Mouse (Mus musculus): Measurements from ENCODE around the gene Gadd45b. TPM values are rescaled to one million over a fixed set of nuclear protein-coding genes. Genes with fewer than 3 reads are reported as not detected.

Gadd45b gene
- 17.4 and 20.8 TPM in 2 replicates for polyA plus RNA-seq (2015; fragmentation: Nextera tagmentation; extraction: Ambion mirVana)

DNA sequence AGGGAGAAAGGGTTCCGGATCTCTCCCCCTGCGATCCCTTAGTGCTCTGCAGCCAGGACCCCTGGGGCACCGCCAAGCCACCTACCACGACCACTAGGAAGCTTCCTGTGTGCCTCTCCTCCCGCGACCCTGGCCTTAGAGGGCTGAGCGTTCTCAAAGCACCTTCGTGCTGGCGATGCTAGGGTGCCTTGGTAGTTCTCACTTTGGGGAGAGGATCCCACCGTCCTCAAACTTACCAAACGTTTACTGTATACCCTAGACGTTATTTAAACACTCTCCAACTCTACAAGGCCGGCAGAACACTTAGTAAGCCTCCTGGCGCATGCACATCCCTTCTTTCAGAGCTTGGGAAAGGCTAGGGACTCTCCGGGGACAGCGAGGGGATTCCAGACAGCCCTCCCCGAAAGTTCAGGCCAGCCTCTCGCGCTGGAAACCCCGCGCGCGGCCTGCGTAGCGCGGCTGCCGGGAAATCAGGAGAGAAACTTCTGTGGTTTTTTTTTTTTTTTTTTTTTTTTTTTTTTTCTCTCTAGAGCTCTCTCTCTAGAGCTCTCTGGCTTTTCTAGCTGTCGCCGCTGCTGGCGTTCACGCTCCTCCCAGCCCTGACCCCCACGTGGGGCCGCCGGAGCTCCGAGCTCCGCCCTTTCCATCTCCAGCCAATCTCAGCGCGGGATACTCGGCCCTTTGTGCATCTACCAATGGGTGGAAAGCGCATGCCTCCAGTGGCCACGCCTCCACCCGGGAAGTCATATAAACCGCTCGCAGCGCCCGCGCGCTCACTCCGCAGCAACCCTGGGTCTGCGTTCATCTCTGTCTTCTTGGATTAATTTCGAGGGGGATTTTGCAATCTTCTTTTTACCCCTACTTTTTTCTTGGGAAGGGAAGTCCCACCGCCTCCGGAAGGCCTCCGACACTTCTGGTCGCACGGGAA is at the start of gene Gadd45b:
Gene Gadd45b, plus strand, starts transcription at position 775 of the 928 bp plus-strand sequence.
- peak; percentile 88 for ATAC-seq (replicated peaks; ENCODE audit: low FRiP score, low read depth)
- H3K4me1 ChIP-seq (replicated peaks; ENCODE audit: insufficient read depth, low read length), result peaks cover 30% of the 10 kb centered on the region
- H3K4me2 ChIP-seq (ENCODE audit: low read length), result peak within 1 kb of the TSS; percentile 94
- TF ChIP-seq CTCF (IDR thresholded peaks at IDR 0.05; ENCODE audit: low read depth), result no peak
- under 1% methylated on average over 56 of the region's 56 CpGs for WGBS
- H3K36me3 ChIP-seq (ENCODE audit: insufficient read depth, low read length), result no peaks in the 10 kb centered on the region
- peaks cover 12% of the 10 kb centered on the region for H3K27me3 ChIP-seq (ENCODE audit: insufficient read depth, low read length)
- peak; percentile 99 for DNase-seq (ENCODE audit: low spot score)
- H3K27ac ChIP-seq, result peak within 1 kb of the TSS; percentile 78
- peak within 1 kb of the TSS; percentile 74 for H3K9ac ChIP-seq (ENCODE audit: low read depth, low read length)
- peak within 1 kb of the TSS; percentile 72 for H3K4me3 ChIP-seq (replicated peaks; ENCODE audit: low read depth, low read length)
- H3K9me3 ChIP-seq (replicated peaks; ENCODE audit: low read length), result no peaks in the 10 kb centered on the region

GRCm38 (mm10) chr10:80880131-80880641 is 49.7 kb upstream of the Gadd45b start:
- ATAC-seq (replicated peaks; ENCODE audit: low FRiP score, low read depth), result no peak
- H3K27me3 ChIP-seq (ENCODE audit: insufficient read depth, low read length), result no peaks in the 10 kb centered on the region
- WGBS, result 20% methylated on average over 5 of the region's 5 CpGs

DNA sequence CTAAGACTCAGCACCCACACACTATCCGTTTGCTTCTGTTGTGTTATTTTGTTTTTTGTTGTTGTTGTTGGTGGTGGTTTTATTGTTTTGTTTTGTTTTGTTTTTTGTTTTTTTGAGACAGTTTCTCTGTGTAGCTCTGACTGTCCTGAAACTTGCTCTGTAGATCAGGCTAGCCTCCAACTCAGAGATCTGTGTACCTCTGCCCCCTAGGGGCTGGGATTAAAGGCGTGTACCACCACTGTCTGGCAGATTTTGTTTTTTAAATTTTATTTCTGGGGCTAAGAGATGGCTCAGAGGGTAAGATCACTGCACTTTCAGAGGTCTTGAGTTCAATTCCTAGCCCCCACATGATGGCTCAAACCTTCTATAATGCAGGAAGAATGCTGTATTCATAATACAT is 49.0 kb upstream of the Gadd45b start:
- TF ChIP-seq CTCF (IDR thresholded peaks at IDR 0.05; ENCODE audit: low read depth), result no peak
- no peaks in the 10 kb centered on the region for H3K4me1 ChIP-seq (replicated peaks; ENCODE audit: insufficient read depth, low read length)
- no peak overlapping the region for H3K4me2 ChIP-seq (ENCODE audit: low read length)
- no peaks in the 10 kb centered on the region for H3K27me3 ChIP-seq (ENCODE audit: insufficient read depth, low read length)
- H3K36me3 ChIP-seq (ENCODE audit: insufficient read depth, low read length), result no peaks in the 10 kb centered on the region
- H3K9ac ChIP-seq (ENCODE audit: low read depth, low read length), result no peak overlapping the region
- no peaks in the 10 kb centered on the region for H3K9me3 ChIP-seq (replicated peaks; ENCODE audit: low read length)
- ATAC-seq (replicated peaks; ENCODE audit: low FRiP score, low read depth) (no peak), DNase-seq (ENCODE audit: low spot score) (no peak)
- WGBS, result 74% methylated on average over 2 of the region's 2 CpGs
- H3K4me3 ChIP-seq (replicated peaks; ENCODE audit: low read depth, low read length), result no peak overlapping the region
- H3K27ac ChIP-seq, result no peak overlapping the region

More at GRCm38 (mm10) chr10:80880131-80880641, 49.7 kb upstream of the Gadd45b start:
- TF ChIP-seq CTCF (IDR thresholded peaks at IDR 0.05; ENCODE audit: low read depth), result peak; percentile 89
- peak; percentile 78 for DNase-seq (ENCODE audit: low spot score)
- Histone ChIP-seq H3K9ac (ENCODE audit: low read depth, low read length) (no peak overlapping the region), H3K4me1 (replicated peaks; ENCODE audit: insufficient read depth, low read length) (no peaks in the 10 kb centered on the region), H3K4me2 (ENCODE audit: low read length) (no peak overlapping the region), H3K4me3 (replicated peaks; ENCODE audit: low read depth, low read length) (no peak overlapping the region), H3K36me3 (ENCODE audit: insufficient read depth, low read length) (no peaks in the 10 kb centered on the region), H3K27ac (no peak overlapping the region), H3K9me3 (replicated peaks; ENCODE audit: low read length) (no peaks in the 10 kb centered on the region)

DNA sequence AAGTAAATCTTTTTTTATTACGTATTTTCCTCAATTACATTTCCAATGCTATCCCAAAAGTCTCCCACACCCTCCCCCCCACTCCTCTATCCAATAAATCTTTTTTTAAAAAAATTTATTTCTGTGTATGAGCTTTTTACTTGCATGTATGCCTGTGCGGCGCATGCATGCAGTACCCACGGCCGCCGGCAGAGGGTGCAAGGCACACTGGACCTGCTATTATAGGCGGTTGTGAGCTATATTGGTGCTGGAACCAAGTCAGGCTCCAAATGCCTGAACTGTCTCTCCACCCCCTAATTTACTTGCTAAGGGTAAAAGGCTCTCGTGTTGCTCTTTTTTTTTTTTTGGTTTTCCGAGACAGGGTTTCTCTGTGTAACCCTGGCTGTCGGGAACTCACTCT is 48.6 kb upstream of the Gadd45b start:
- ATAC-seq (replicated peaks; ENCODE audit: low FRiP score, low read depth) (no peak), DNase-seq (ENCODE audit: low spot score) (peak; percentile 44)
- H3K9ac ChIP-seq (ENCODE audit: low read depth, low read length), result no peak overlapping the region
- no peaks in the 10 kb centered on the region for H3K9me3 ChIP-seq (replicated peaks; ENCODE audit: low read length)
- no peak overlapping the region for H3K27ac ChIP-seq
- no peaks in the 10 kb centered on the region for H3K27me3 ChIP-seq (ENCODE audit: insufficient read depth, low read length)
- H3K36me3 ChIP-seq (ENCODE audit: insufficient read depth, low read length), result no peaks in the 10 kb centered on the region
- no peak overlapping the region for H3K4me2 ChIP-seq (ENCODE audit: low read length)
- WGBS, result 24% methylated on average over 10 of the region's 10 CpGs
- H3K4me1 ChIP-seq (replicated peaks; ENCODE audit: insufficient read depth, low read length), result no peaks in the 10 kb centered on the region
- peak; percentile 78 for TF ChIP-seq CTCF (IDR thresholded peaks at IDR 0.05; ENCODE audit: low read depth)
- H3K4me3 ChIP-seq (replicated peaks; ENCODE audit: low read depth, low read length), result no peak overlapping the region

DNA sequence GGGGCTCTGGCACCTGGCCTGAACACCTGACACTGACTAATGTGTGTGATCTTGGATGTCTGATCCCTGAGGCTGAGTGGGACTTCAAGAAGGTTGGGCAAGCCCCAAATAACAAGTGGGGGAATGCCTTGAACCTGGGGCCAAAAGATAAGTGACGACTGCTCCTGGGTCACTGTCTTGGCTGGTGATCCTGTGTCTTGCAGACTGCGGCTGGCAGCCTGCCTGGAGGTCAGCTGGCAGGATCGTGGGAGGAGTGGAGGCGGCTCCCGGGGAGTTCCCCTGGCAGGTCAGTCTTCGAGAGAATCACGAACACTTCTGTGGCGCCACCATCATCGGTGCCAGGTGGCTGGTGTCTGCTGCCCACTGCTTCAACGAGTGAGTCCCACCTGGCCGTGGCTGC is 42.7 kb upstream of the Gadd45b start:
- H3K36me3 ChIP-seq (ENCODE audit: insufficient read depth, low read length), result no peaks in the 10 kb centered on the region
- H3K4me2 ChIP-seq (ENCODE audit: low read length), result no peak overlapping the region
- no peak for TF ChIP-seq CTCF (IDR thresholded peaks at IDR 0.05; ENCODE audit: low read depth)
- no peak for ATAC-seq (replicated peaks; ENCODE audit: low FRiP score, low read depth)
- no peak overlapping the region for H3K4me3 ChIP-seq (replicated peaks; ENCODE audit: low read depth, low read length)
- H3K9ac ChIP-seq (ENCODE audit: low read depth, low read length), result no peak overlapping the region
- WGBS, result 35% methylated on average over 11 of the region's 11 CpGs
- no peak overlapping the region for H3K27ac ChIP-seq
- H3K9me3 ChIP-seq (replicated peaks; ENCODE audit: low read length), result no peaks in the 10 kb centered on the region
- no peaks in the 10 kb centered on the region for H3K4me1 ChIP-seq (replicated peaks; ENCODE audit: insufficient read depth, low read length)
- no peaks in the 10 kb centered on the region for H3K27me3 ChIP-seq (ENCODE audit: insufficient read depth, low read length)
- DNase-seq (ENCODE audit: low spot score), result no peak

- Histone ChIP-seq H3K27me3 (ENCODE audit: insufficient read depth, low read length) (no peaks in the 10 kb centered on the region), H3K4me3 (replicated peaks; ENCODE audit: low read depth, low read length) (no peak overlapping the region), H3K4me1 (replicated peaks; ENCODE audit: insufficient read depth, low read length) (peaks cover 7% of the 10 kb centered on the region; the same call in 1 of the 2 replicates), H3K27ac (no peak overlapping the region), H3K9ac (ENCODE audit: low read depth, low read length) (no peak overlapping the region), H3K9me3 (replicated peaks; ENCODE audit: low read length) (no peaks in the 10 kb centered on the region), H3K4me2 (ENCODE audit: low read length) (no peak overlapping the region), H3K36me3 (ENCODE audit: insufficient read depth, low read length) (0 out of 2 replicates have a peak, but pooled peaks cover 3% of the 10 kb centered on the region)
- 84% methylated on average over 7 of the region's 7 CpGs for WGBS
- TF ChIP-seq CTCF (IDR thresholded peaks at IDR 0.05; ENCODE audit: low read depth), result no peak
- ATAC-seq (replicated peaks; ENCODE audit: low FRiP score, low read depth) (no peak), DNase-seq (ENCODE audit: low spot score) (no peak)
These were observed 34.8 kb upstream of the Gadd45b start for GRCm38 (mm10) chr10:80895100-80895499.

Data from kidney, postnatal 0 days (tissue).